Mouse (Mus musculus) lung, adult 2 months (tissue): ENCODE results near the gene Gm14226.

Source experiments
- CTCF ChIP-seq: fragments of 200-500 bp; IDR thresholded peaks from 2 replicates; pipeline ENCODE4 v1.5.1; 2011; ENCODE audit warnings: mild to moderate bottlenecking, low read length, control low read depth; ENCODE audit not compliant: insufficient read depth
- POLR2A ChIP-seq: fragments of 200-500 bp; IDR thresholded peaks from 2 replicates; pipeline ENCODE4 v1.6.1; 2011; ENCODE audit warnings: low read depth, mild to moderate bottlenecking, control low read depth, low read length, borderline replicate concordance; ENCODE audit errors: extremely low read depth

GRCm38 (mm10) chr2:155072353-155073145, 54.5 kb downstream of the Gm14226 start:
- TF ChIP-seq POLR2A, result no peak
- no peak for TF ChIP-seq CTCF
